Mouse (Mus musculus) liver, embryonic 12.5 days (tissue): ENCODE results near the gene Ppp3cb. TPM values are rescaled to one million over a fixed set of nuclear protein-coding genes. Genes with fewer than 3 reads are reported as not detected.

Experiments used
- ATAC-seq: fragments of 200-750 bp; cut with Nextera tagmentation; 2 replicates; pipeline ENCODE4 v1.8.0; 2017; ENCODE audit warnings: moderate number of reproducible peaks, mild to moderate bottlenecking, moderate library complexity
- H3K27ac ChIP-seq: fragments of 300-500 bp; sonication (generic); 2 replicates; pipeline ENCODE4 v1.5.1; 2016; ENCODE audit warnings: mild to moderate bottlenecking
- H3K27me3 ChIP-seq: fragments of 300-500 bp; sonication (generic); replicated peaks from 2 replicates; pipeline ENCODE4 v1.6.1; 2016; ENCODE audit warnings: mild to moderate bottlenecking, moderate library complexity
- H3K36me3 ChIP-seq: fragments of 300-500 bp; sonication (generic); 2 replicates; pipeline ENCODE4 v1.6.1; 2016; ENCODE audit warnings: mild to moderate bottlenecking, moderate library complexity
- H3K4me1 ChIP-seq: fragments of 300-500 bp; sonication (generic); 2 replicates; pipeline ENCODE4 v1.6.1; 2016
- H3K4me2 ChIP-seq: fragments of 300-500 bp; sonication (generic); 2 replicates; pipeline ENCODE4 v1.6.1; 2016; ENCODE audit warnings: mild to moderate bottlenecking, moderate library complexity
- H3K4me3 ChIP-seq: fragments of 300-500 bp; sonication (generic); 2 replicates; pipeline ENCODE4 v1.5.1; 2016; ENCODE audit warnings: mild to moderate bottlenecking, moderate library complexity
- H3K9ac ChIP-seq: fragments of 300-500 bp; sonication (generic); 2 replicates; pipeline ENCODE4 v1.6.1; 2016; ENCODE audit warnings: mild to moderate bottlenecking, moderate library complexity
- H3K9me3 ChIP-seq: fragments of 300-500 bp; sonication (generic); replicated peaks from 2 replicates; pipeline ENCODE4 v1.6.1; 2016; ENCODE audit warnings: mild to moderate bottlenecking, moderate library complexity
- WGBS: fragments of 180-500 bp; shearing (Covaris S2); methylation state at CpG from one replicate; pipeline ENCODE4 v1.1.7; 2016; ENCODE audit not compliant: insufficient replicate concordance; 5-methylcytosine and 5-hydroxymethylcytosine counted together
- polyA plus RNA-seq: library from polyadenylated mRNA; unstranded; fragments of >200 nt; fragmentation: Nextera tagmentation; extraction: Ambion mirVana; gene quantifications from 2 replicates; pipeline ENCODE4 v1.2.1, GENCODE M21; 2016

Ppp3cb gene
- polyA plus RNA-seq, 1 experiment from 2014 or later, result 26.8 TPM

GRCm38 (mm10) chr14:20479291-20480194 lies 66.8 kb downstream of the Ppp3cb start, which contains the start of gene Anxa7:
Gene Anxa7, minus strand, starts transcription at chr14:20480133.
- Histone ChIP-seq H3K4me2 (peak within 1 kb of the TSS; percentile 82), H3K36me3 (peaks cover 20% of the 10 kb centered on the region), H3K27me3 (no peaks in the 10 kb centered on the region), H3K4me1 (peaks cover 40% of the 10 kb centered on the region), H3K27ac (peak within 1 kb of the TSS; percentile 94), H3K9me3 (no peaks in the 10 kb centered on the region), H3K4me3 (peak within 1 kb of the TSS; percentile 86), H3K9ac (peak within 1 kb of the TSS; percentile 92)
- WGBS, result under 1% methylated on average over 48 of the region's 48 CpGs
- peak; percentile 85 for ATAC-seq

GRCm38 (mm10) chr14:20478801-20479200 lies 67.6 kb downstream of the Ppp3cb start:
- H3K4me2 ChIP-seq, result peak overlapping the region; percentile 82
- peaks cover 40% of the 10 kb centered on the region for H3K4me1 ChIP-seq
- H3K9me3 ChIP-seq, result no peaks in the 10 kb centered on the region
- H3K27me3 ChIP-seq, result no peaks in the 10 kb centered on the region
- peak overlapping the region; percentile 86 for H3K4me3 ChIP-seq
- peak overlapping the region; percentile 94 for H3K27ac ChIP-seq
- peak overlapping the region; percentile 92 for H3K9ac ChIP-seq
- ATAC-seq, result peak; percentile 85
- H3K36me3 ChIP-seq, result peaks cover 18% of the 10 kb centered on the region
- 2% methylated on average over 7 of the region's 7 CpGs for WGBS

- peak; percentile 28 for ATAC-seq
- Histone ChIP-seq H3K9ac (peak overlapping the region; percentile 92), H3K9me3 (no peaks in the 10 kb centered on the region), H3K27me3 (no peaks in the 10 kb centered on the region), H3K27ac (peak overlapping the region; percentile 94), H3K36me3 (peaks cover 18% of the 10 kb centered on the region), H3K4me2 (peak overlapping the region; percentile 82), H3K4me1 (peaks cover 40% of the 10 kb centered on the region), H3K4me3 (peak overlapping the region; percentile 86)
- whole genome bisulfite sequencing, result 14% methylated on average over 3 of the region's 3 CpGs
Observed at GRCm38 (mm10) chr14:20478385-20478784, 68.0 kb downstream of the Ppp3cb start.

DNA sequence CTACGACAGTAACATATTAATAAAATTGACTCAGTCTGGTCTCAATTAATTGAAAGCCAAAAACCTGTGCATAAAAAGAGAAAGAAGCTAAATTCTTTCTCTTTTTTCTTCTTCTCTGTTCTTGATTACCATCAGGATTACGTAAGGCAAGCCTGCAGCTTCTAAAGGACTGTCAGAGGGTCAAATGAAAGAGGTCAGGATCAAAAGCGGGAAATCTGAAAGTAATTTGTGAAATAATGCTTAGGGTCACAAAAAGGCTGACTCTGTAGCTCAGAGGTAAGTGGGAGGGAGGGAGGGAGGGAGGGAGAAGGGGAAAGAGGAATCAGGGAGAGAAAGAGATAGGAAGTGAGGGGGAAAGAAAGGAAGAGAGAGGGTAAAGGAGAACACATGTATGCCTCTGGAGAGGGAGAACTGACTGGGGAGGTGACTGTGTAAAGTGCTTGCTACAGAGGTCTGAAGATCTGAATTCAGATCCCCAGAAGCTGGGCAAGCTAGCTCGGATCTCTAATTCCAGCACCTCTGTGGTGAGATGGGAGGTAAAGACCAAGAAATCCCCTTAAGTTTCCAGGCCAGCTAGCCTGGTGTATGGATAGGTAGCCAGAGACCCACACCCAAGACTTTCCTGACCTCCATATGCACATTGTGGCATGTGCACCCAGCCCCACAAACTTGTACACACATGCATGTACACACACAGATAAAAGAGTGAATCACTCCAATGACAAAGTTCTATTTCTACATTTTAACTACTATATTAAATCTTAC lies 68.9 kb downstream of the Ppp3cb start:
- H3K27me3 ChIP-seq, result no peaks in the 10 kb centered on the region
- H3K27ac ChIP-seq, result peak overlapping the region; percentile 61
- H3K9ac ChIP-seq, result peak overlapping the region; percentile 44; the same call in 1 of the 2 replicates
- H3K36me3 ChIP-seq, result peaks cover 24% of the 10 kb centered on the region
- no peak for ATAC-seq
- WGBS, result 68% methylated on average over 4 of the region's 4 CpGs
- H3K4me2 ChIP-seq, result peak overlapping the region; percentile 49
- peak overlapping the region; percentile 21; the same call in 1 of the 2 replicates for H3K4me3 ChIP-seq
- no peaks in the 10 kb centered on the region for H3K9me3 ChIP-seq
- H3K4me1 ChIP-seq, result peaks cover 40% of the 10 kb centered on the region

GRCm38 (mm10) chr14:20460216-20460615 lies 86.2 kb downstream of the Ppp3cb start:
- no peaks in the 10 kb centered on the region for H3K27me3 ChIP-seq
- H3K36me3 ChIP-seq, result peaks cover 96% of the 10 kb centered on the region
- no peak overlapping the region for H3K9ac ChIP-seq
- H3K9me3 ChIP-seq, result no peaks in the 10 kb centered on the region
- no peak overlapping the region for H3K27ac ChIP-seq
- H3K4me2 ChIP-seq, result no peak overlapping the region
- H3K4me3 ChIP-seq, result no peak overlapping the region
- H3K4me1 ChIP-seq, result no peaks in the 10 kb centered on the region
- WGBS, result 83% methylated on average over 14 of the region's 14 CpGs
- ATAC-seq, result no peak

- no peak overlapping the region for H3K4me2 ChIP-seq
- H3K27me3 ChIP-seq, result no peaks in the 10 kb centered on the region
- H3K4me3 ChIP-seq, result no peak overlapping the region
- H3K9me3 ChIP-seq, result no peaks in the 10 kb centered on the region
- H3K9ac ChIP-seq, result no peak overlapping the region
- peaks cover 85% of the 10 kb centered on the region for H3K36me3 ChIP-seq
- 87% methylated on average over 9 of the region's 9 CpGs for WGBS
- H3K4me1 ChIP-seq, result no peaks in the 10 kb centered on the region
- no peak for ATAC-seq
- H3K27ac ChIP-seq, result no peak overlapping the region
Observed at GRCm38 (mm10) chr14:20458378-20458777, 88.0 kb downstream of the Ppp3cb start.

GRCm38 (mm10) chr14:20452929-20453328 lies 93.4 kb downstream of the Ppp3cb start:
- H3K4me2 ChIP-seq, result no peak overlapping the region
- H3K36me3 ChIP-seq, result peaks cover 30% of the 10 kb centered on the region
- no peak for ATAC-seq
- no peak overlapping the region for H3K9ac ChIP-seq
- no peaks in the 10 kb centered on the region for H3K9me3 ChIP-seq
- no peak overlapping the region for H3K4me3 ChIP-seq
- 0 out of 2 replicates have a peak, but pooled peaks cover 3% of the 10 kb centered on the region for H3K27me3 ChIP-seq
- no peak overlapping the region for H3K27ac ChIP-seq
- peaks cover 18% of the 10 kb centered on the region for H3K4me1 ChIP-seq
- WGBS, result 84% methylated on average over 5 of the region's 5 CpGs

DNA sequence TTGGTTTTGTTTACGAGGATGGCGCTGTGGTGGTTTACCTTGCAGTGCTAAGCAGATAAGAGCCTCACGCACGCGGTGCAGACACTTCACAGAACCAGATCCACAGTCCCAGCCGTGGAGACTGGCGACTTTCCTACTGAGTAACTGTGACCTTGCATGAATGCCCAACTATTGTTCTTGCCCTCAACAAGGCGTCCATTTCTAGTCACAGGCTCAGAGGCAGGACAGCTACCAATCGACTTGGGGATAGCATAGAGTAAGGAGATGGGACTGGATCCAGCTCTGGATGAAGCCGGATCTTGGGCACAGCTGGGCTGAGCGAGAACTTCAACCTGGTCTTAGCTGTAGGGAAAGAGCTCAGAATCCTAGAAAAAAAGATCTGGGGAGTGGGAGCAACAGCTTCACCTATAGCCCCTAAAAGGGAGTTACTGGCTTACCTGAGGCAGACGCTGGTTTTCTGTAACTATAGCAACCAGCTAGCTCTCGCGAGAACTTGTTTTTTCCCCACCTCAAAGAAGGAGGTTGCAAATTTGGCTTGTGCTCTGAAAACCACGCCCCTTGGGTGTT lies 94.5 kb downstream of the Ppp3cb start, which contains the start of gene Cfap70:
Gene Cfap70 (minus strand): TSS at position 462 of the 567 bp plus-strand sequence.
- Histone ChIP-seq H3K27ac (peak within 1 kb of the TSS; percentile 53; the same call in 1 of the 2 replicates), H3K4me2 (peak within 1 kb of the TSS; percentile 91), H3K4me1 (peaks cover 18% of the 10 kb centered on the region), H3K9me3 (no peaks in the 10 kb centered on the region), H3K27me3 (0 out of 2 replicates have a peak, but pooled peaks cover 3% of the 10 kb centered on the region), H3K9ac (peak within 1 kb of the TSS; percentile 58), H3K36me3 (peaks cover 22% of the 10 kb centered on the region), H3K4me3 (peak within 1 kb of the TSS; percentile 53)
- WGBS, result 5% methylated on average over 15 of the region's 15 CpGs
- peak; percentile 79 for ATAC-seq

DNA sequence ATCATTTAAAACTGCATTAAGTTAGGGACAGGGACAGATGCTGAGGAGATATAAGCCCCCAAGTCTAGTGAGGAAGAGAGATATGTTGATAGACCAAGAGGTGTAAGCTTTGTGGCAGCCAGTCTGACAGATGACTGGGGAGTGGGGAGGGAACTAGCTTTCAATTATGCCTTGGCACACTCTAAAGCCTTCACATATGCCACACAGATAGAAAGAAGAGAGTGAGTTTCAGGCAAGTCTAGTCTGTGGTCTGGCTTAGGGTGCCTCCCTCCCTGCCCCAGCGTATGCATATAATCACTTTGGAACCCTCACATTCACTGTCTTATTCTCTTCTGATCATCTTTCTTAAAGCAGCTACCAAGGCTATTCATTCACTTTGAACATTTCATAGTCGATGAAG lies 95.1 kb downstream of the Ppp3cb start:
- peak overlapping the region; percentile 53 for H3K4me3 ChIP-seq
- peak overlapping the region; percentile 91 for H3K4me2 ChIP-seq
- H3K36me3 ChIP-seq, result peaks cover 17% of the 10 kb centered on the region
- 16% methylated on average over 2 of the region's 2 CpGs for WGBS
- ATAC-seq, result 0 out of 2 replicates have a peak, but pooled peaks have one; percentile 41
- H3K27ac ChIP-seq, result peak overlapping the region; percentile 53; the same call in 1 of the 2 replicates
- no peaks in the 10 kb centered on the region for H3K9me3 ChIP-seq
- H3K4me1 ChIP-seq, result peaks cover 18% of the 10 kb centered on the region
- H3K9ac ChIP-seq, result peak overlapping the region; percentile 58
- 0 out of 2 replicates have a peak, but pooled peaks cover 3% of the 10 kb centered on the region for H3K27me3 ChIP-seq
